Mouse (Mus musculus) heart, adult 2 months (tissue): ENCODE measurements around the gene Cbs.

Source experiments
- CTCF ChIP-seq: fragments of 200-600 bp; IDR thresholded peaks from 2 replicates; pipeline ENCODE4 v1.8.1; 2022; ENCODE audit warnings: antibody characterized with exemption, mild to moderate bottlenecking, moderate library complexity
- EP300 ChIP-seq: fragments of 200-500 bp; IDR thresholded peaks from 2 replicates; pipeline ENCODE4 v1.6.1; 2011; ENCODE audit warnings: low read depth, low read length, control low read depth; ENCODE audit not compliant: insufficient read depth
- POLR2A ChIP-seq: fragments of 200-500 bp; IDR thresholded peaks from 2 replicates; pipeline ENCODE4 v1.6.1; 2011; ENCODE audit warnings: mild to moderate bottlenecking, low read depth, low read length, control low read depth; ENCODE audit not compliant: insufficient read depth

DNA sequence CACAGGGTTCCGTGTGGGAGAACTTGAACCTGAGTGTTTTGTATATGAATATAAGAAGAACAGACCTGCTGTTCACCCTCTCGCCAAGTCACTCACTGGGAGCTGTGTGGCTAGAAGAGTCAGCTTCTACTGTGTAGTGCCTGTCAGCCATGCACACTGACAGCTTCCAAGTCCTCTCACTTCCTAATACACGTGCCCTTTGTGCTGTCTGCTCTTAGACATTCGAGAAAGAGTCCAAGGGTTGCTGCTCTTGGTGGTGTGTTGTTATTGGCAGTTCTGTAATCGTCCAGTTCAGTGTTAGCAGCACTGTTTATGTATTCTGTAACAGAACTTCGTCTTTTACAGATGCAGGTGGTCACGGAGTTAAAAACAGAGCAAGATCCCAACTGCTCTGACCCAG lies 48.9 kb downstream of the Cbs start:
- TF ChIP-seq CTCF, result no peak
- TF ChIP-seq POLR2A, result no peak
- TF ChIP-seq EP300, result no peak
